Mouse (Mus musculus): ENCODE measurements around the gene Nol4l.

Nol4l gene

GRCm38 (mm10) chr2:153443434-153444240, 86.1 kb downstream of the Nol4l start:
- DNase-seq, result no peak

GRCm38 (mm10) chr2:153442720-153443119, 87.1 kb downstream of the Nol4l start:
- DNase-seq, result no peak

GRCm38 (mm10) chr2:153441228-153441627, 88.5 kb downstream of the Nol4l start:
- DNase-seq, result no peak

DNA sequence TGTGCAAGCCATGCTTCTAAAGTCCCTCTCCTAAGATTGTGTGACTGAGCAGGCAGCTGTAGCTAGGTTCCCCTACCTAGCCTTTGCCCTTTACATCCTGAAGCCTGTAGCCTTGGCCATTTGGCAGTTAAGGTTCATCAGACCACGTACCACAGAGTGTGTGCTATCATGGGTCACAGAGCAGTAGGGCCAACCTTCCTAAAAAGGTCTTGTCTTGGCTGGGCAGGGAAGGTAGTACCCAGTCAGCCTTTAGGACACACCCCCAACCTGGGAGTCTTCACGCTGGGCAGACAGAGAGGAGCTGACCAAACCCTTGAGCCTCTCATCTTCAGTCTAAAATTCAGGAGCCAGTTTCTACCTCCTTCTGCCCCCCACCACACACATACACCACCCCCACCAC, 89.0 kb downstream of the Nol4l start:
- DNase-seq, result no peak

GRCm38 (mm10) chr2:153437306-153437659, 92.5 kb downstream of the Nol4l start:
- DNase-seq, result no peak

DNA sequence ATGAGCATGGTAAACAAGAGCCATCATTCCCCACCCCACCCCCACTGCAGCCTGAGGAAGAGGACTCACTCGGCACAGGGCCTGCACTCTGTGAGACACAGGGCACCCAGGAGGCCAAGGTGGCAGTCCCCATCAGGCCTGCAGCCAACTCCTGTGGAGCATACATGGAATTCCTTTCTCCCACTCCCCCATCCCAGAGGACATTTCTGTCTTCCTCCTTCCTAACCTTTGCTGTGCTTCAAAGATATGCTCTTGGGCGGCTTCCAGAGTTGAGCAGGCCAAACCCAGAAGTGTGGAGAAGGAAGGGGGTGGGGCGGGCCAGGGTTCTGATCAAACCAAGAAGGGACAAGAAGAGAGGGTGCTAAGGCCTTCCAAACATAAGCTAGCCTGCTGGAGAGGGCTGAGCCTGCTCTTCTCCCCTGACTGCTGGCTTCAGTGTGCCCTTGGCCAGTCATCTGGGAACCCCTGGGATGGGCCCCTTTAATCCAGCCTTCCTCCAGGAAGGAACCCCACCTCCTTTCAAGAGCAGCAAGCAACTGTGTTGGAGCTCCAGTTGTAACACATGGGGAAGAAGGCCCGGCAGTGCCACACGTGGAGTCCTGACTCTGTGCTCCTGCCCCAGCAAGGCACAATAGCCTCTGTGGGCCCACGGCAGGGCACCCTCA, 93.0 kb downstream of the Nol4l start:
- no peak for DNase-seq

- DNase-seq, result peak; percentile 85
Measured at GRCm38 (mm10) chr2:153434880-153435831, 94.6 kb downstream of the Nol4l start.

DNA sequence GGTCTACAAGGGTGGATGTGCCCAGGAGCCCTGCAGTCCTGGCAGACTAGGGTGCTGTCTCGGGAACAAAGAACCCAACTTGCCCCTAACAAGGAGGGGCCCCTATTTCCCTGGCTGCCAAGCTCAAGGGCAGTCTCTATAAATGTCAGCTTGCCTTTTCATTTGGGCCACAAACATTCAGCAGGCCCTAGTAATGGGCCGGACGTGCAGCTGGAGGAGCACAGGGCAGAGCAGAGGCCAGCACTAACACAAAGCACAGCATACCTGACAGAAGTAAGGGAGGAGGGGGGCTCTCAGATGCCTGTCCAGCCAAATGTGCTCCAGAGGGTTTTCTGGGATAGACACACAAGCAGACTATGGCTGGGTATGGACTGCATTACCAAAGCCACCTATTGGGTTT, 95.9 kb downstream of the Nol4l start:
- no peak for DNase-seq

GRCm38 (mm10) chr2:153432492-153432891, 97.3 kb downstream of the Nol4l start:
- DNase-seq, result no peak

DNA sequence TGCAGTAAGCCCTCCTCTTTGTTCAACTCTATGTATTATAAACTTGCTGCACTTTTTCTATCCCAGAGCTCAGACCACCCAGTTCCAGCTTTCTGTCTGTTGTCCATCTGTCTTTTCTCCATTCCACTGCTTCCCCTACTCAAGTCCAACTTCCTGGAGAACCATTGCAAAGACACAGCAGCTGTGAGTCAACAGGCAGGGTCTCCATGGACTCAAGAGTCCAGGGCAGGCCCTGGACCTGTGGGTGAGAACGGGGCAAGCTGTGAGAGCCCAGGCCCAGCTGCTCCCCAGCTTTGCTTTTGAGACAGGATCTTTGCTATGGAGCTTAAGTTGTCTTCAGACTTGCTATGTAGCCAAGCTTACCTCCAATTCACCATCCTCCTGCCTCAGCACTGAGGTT, 99.2 kb downstream of the Nol4l start:
- no peak for DNase-seq

DNA sequence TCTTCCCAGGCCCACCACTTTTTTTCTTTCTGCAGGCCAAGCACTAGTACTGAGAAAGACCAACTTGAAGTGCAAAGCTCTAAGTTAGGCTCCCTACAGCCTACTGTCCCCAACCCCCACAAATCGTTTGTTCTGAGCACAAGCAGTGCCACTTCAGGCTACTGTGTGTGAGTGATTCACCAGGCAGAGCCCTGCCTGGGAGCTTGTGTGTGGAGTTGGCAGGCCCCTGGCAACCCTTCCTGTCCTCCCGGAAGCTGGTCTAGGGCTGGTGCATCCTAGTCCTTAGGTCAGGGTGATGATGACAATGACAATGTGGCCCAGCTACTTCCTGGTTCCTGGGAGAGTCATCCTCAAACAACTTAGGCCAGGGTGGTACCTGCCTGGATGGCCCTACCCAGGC, 101.3 kb downstream of the Nol4l start:
- no peak for DNase-seq

DNA sequence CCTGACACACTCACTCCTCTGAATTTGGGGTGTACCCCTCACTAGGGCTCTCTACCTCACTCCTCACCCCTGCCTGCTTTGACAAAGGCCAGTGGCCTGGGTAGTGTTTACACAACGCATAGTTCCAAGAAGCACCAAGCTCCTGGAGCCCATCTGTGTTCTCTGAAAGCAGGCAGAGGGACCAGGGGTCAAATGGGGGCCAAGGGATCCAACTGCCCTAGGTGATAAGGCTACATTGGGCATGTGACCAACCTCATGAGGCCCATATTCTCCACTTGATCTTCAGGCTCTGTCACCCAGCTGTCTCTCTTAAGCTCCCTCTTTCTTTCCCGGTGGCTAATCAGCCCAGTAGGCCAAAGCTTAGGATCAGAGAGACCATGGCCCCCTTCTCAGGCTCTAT, 102.8 kb downstream of the Nol4l start:
- no peak for DNase-seq

GRCm38 (mm10) chr2:153425998-153426670, 103.6 kb downstream of the Nol4l start:
- no peak for DNase-seq

GRCm38 (mm10) chr2:153425124-153425844, 104.5 kb downstream of the Nol4l start:
- DNase-seq, result no peak

- DNase-seq, result no peak
Measured at GRCm38 (mm10) chr2:153424557-153424956, 105.2 kb downstream of the Nol4l start.

DNA sequence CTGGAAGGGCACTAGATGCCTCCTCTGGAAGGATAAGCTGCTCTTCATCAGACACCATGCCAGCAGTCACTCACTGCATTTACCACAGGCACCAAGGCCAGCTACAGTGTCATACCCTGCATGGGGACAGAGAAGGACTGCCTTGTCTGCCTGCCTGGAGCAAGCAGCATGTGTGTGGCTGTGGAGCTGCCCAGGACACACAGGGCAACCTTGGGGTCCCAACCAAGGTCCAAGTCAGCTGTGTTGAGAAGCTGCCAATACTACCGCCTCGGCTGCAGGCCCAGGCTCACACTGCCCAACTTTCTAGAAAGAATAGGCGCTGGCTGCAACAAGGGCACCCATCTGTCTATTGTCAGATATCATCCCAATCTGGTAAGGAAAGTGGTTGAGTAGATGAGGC, 106.7 kb downstream of the Nol4l start:
- DNase-seq, result no peak

GRCm38 (mm10) chr2:153422051-153422450, 107.7 kb downstream of the Nol4l start:
- DNase-seq, result no peak

GRCm38 (mm10) chr2:153421233-153421632, 108.5 kb downstream of the Nol4l start:
- no peak for DNase-seq

DNA sequence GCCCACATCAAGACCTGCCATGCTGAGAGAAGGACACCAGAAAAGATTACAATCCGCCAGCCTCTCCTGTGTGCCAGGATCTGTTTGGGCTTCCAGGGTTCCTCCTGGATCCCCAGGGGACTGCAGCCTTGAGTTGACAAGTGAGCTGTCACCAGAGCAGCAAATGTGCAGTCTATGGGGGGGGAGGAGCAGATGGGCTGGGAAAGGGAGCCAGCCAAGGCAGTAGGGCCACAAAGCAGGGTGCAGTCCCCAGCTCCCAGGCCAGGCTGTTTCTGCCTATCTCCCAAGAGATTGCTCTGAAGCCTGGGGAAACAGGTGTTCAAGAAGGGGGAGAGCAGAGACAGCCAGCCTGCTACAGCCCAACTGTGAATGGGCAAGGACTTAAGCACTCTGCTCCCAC, 111.4 kb downstream of the Nol4l start:
- no peak for DNase-seq

- no peak for DNase-seq
Measured at GRCm38 (mm10) chr2:153417841-153418240, 111.9 kb downstream of the Nol4l start.

GRCm38 (mm10) chr2:153414607-153415006, 115.2 kb downstream of the Nol4l start:
- DNase-seq, result no peak

- DNase-seq, result no peak
Measured at GRCm38 (mm10) chr2:153412563-153412962, 117.2 kb downstream of the Nol4l start.

Data from cerebellum, adult 9-11 months (tissue).